Mouse (Mus musculus): ENCODE data around the gene Ltb4r1. TPM values are rescaled to one million over a fixed set of nuclear protein-coding genes. Genes with fewer than 3 reads are reported as not detected.
A peak's percentile ranks its signal among the peaks of the same experiment; 100 is the strongest.

Ltb4r1 gene
- polyA plus RNA-seq, 1 experiment: 0.25 TPM

GRCm38 (mm10) chr14:55781310-55781709 is 15.5 kb downstream of the Ltb4r1 start:
- no peak overlapping the region for H3K4me3 ChIP-seq (ENCODE audit: insufficient read depth, low read length)
- H3K4me1 ChIP-seq (ENCODE audit: control insufficient read depth, insufficient read depth, low read length): no peaks in the 10 kb centered on the region
- TF ChIP-seq CTCF (IDR thresholded peaks at IDR 0.05; ENCODE audit: extremely low read depth, insufficient read depth, low read length) (peak; percentile 99), POLR2A (IDR thresholded peaks at IDR 0.05; ENCODE audit: extremely low read depth, insufficient read depth, low read length) (no peak)
- no peak overlapping the region for H3K27ac ChIP-seq (ENCODE audit: insufficient read depth, low read length)

- H3K4me3 ChIP-seq (ENCODE audit: insufficient read depth, low read length): no peak overlapping the region
- H3K27ac ChIP-seq (ENCODE audit: insufficient read depth, low read length): no peak overlapping the region; the same call in 1 of the 2 replicates
- no peak for TF ChIP-seq POLR2A (IDR thresholded peaks at IDR 0.05; ENCODE audit: extremely low read depth, insufficient read depth, low read length)
- TF ChIP-seq CTCF (IDR thresholded peaks at IDR 0.05; ENCODE audit: extremely low read depth, insufficient read depth, low read length): no peak
- no peaks in the 10 kb centered on the region for H3K4me1 ChIP-seq (ENCODE audit: control insufficient read depth, insufficient read depth, low read length)
Measured at GRCm38 (mm10) chr14:55782361-55782960, 16.7 kb downstream of the Ltb4r1 start.

GRCm38 (mm10) chr14:55783171-55783957 is 17.6 kb downstream of the Ltb4r1 start:
- TF ChIP-seq POLR2A (IDR thresholded peaks at IDR 0.05; ENCODE audit: extremely low read depth, insufficient read depth, low read length) (no peak), CTCF (IDR thresholded peaks at IDR 0.05; ENCODE audit: extremely low read depth, insufficient read depth, low read length) (no peak)
- H3K4me1 ChIP-seq (ENCODE audit: control insufficient read depth, insufficient read depth, low read length): no peaks in the 10 kb centered on the region
- peak overlapping the region; percentile 44; the same call in 1 of the 2 replicates for H3K27ac ChIP-seq (ENCODE audit: insufficient read depth, low read length)
- H3K4me3 ChIP-seq (ENCODE audit: insufficient read depth, low read length): peak overlapping the region; percentile 9

GRCm38 (mm10) chr14:55783958-55784235 is 18.1 kb downstream of the Ltb4r1 start, which contains the start of gene Adcy4:
Gene Adcy4 (minus strand): TSS chr14:55784095.
- peak within 1 kb of the TSS; percentile 9 for H3K4me3 ChIP-seq (ENCODE audit: insufficient read depth, low read length)
- TF ChIP-seq CTCF (IDR thresholded peaks at IDR 0.05; ENCODE audit: extremely low read depth, insufficient read depth, low read length): no peak
- no peaks in the 10 kb centered on the region for H3K4me1 ChIP-seq (ENCODE audit: control insufficient read depth, insufficient read depth, low read length)
- H3K27ac ChIP-seq (ENCODE audit: insufficient read depth, low read length): peak within 1 kb of the TSS; percentile 44; the same call in 1 of the 2 replicates

- Histone ChIP-seq H3K4me3 (ENCODE audit: insufficient read depth, low read length) (no peak overlapping the region), H3K27ac (ENCODE audit: insufficient read depth, low read length) (no peak overlapping the region), H3K4me1 (ENCODE audit: control insufficient read depth, insufficient read depth, low read length) (no peaks in the 10 kb centered on the region)
- TF ChIP-seq CTCF (IDR thresholded peaks at IDR 0.05; ENCODE audit: extremely low read depth, insufficient read depth, low read length): no peak
- TF ChIP-seq POLR2A (IDR thresholded peaks at IDR 0.05; ENCODE audit: extremely low read depth, insufficient read depth, low read length): no peak
Measured at GRCm38 (mm10) chr14:55785195-55785594, 19.4 kb downstream of the Ltb4r1 start.

GRCm38 (mm10) chr14:55787731-55788130 is 22.0 kb downstream of the Ltb4r1 start:
- no peak for TF ChIP-seq CTCF (IDR thresholded peaks at IDR 0.05; ENCODE audit: extremely low read depth, insufficient read depth, low read length)
- no peak for TF ChIP-seq POLR2A (IDR thresholded peaks at IDR 0.05; ENCODE audit: extremely low read depth, insufficient read depth, low read length)
- Histone ChIP-seq H3K4me3 (ENCODE audit: insufficient read depth, low read length) (no peak overlapping the region), H3K4me1 (ENCODE audit: control insufficient read depth, insufficient read depth, low read length) (no peaks in the 10 kb centered on the region), H3K27ac (ENCODE audit: insufficient read depth, low read length) (no peak overlapping the region)

GRCm38 (mm10) chr14:55788256-55789050 is 22.7 kb downstream of the Ltb4r1 start, which contains the start of gene Ripk3:
Gene Ripk3 (minus strand): TSS chr14:55788865.
- TF ChIP-seq POLR2A (IDR thresholded peaks at IDR 0.05; ENCODE audit: extremely low read depth, insufficient read depth, low read length) (no peak), CTCF (IDR thresholded peaks at IDR 0.05; ENCODE audit: extremely low read depth, insufficient read depth, low read length) (no peak)
- no peak within 1 kb of the TSS for H3K4me3 ChIP-seq (ENCODE audit: insufficient read depth, low read length)
- H3K4me1 ChIP-seq (ENCODE audit: control insufficient read depth, insufficient read depth, low read length): no peaks in the 10 kb centered on the region
- no peak within 1 kb of the TSS for H3K27ac ChIP-seq (ENCODE audit: insufficient read depth, low read length)

GRCm38 (mm10) chr14:55793461-55793860 is 27.7 kb downstream of the Ltb4r1 start:
- Histone ChIP-seq H3K4me3 (ENCODE audit: insufficient read depth, low read length) (no peak overlapping the region), H3K4me1 (ENCODE audit: control insufficient read depth, insufficient read depth, low read length) (no peaks in the 10 kb centered on the region), H3K27ac (ENCODE audit: insufficient read depth, low read length) (no peak overlapping the region)
- no peak for TF ChIP-seq CTCF (IDR thresholded peaks at IDR 0.05; ENCODE audit: extremely low read depth, insufficient read depth, low read length)
- TF ChIP-seq POLR2A (IDR thresholded peaks at IDR 0.05; ENCODE audit: extremely low read depth, insufficient read depth, low read length): no peak

GRCm38 (mm10) chr14:55793946-55794345 is 28.2 kb downstream of the Ltb4r1 start:
- H3K4me3 ChIP-seq (ENCODE audit: insufficient read depth, low read length): no peak overlapping the region
- TF ChIP-seq POLR2A (IDR thresholded peaks at IDR 0.05; ENCODE audit: extremely low read depth, insufficient read depth, low read length): no peak
- no peaks in the 10 kb centered on the region for H3K4me1 ChIP-seq (ENCODE audit: control insufficient read depth, insufficient read depth, low read length)
- no peak overlapping the region for H3K27ac ChIP-seq (ENCODE audit: insufficient read depth, low read length)
